Mouse (Mus musculus): ENCODE results near the gene Pmvk. TPM values are rescaled to one million over a fixed set of nuclear protein-coding genes. Genes with fewer than 3 reads are reported as not detected.

Pmvk gene
- polyA plus RNA-seq, 1 experiment = 52.1 TPM

DNA sequence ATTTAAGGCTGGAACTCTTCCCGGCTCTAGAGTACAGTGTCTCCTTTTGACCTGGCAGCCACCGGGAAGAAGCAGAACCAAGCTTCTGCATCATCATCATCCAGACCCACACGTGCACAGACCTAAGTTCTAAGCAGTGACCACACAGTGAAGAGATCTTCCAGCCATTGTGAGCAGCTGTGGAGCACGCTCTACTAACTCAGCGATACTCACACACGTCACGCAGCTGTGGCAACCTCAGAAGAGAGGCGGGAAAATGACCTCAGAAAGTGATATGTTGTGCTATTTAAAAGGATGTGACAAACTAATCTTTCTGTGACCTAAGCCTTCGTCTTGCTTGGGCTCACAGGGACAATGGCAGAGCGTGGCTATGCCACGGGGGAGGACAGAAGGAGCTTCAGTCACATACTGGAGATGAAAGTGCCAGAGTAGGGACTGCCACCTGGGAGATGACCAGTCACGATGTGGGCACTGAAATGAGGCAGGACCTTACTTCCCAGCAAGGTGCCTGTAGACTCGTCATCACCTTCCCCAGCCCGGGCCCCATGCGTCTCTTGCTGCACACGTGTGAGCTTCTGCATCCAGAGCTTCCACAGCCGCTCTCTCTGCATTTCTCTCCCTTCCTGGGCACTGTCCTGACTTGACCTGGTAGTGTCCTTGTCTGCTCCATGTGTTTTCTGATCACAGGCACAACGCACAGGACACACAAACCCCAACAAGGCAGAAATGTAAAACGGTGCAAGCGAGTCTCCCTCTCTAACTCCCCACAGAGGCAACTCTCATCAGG is 32.8 kb downstream of the Pmvk start:
- DNase-seq = no peak
- WGBS = 57% methylated on average over 20 of the region's 20 CpGs

DNA sequence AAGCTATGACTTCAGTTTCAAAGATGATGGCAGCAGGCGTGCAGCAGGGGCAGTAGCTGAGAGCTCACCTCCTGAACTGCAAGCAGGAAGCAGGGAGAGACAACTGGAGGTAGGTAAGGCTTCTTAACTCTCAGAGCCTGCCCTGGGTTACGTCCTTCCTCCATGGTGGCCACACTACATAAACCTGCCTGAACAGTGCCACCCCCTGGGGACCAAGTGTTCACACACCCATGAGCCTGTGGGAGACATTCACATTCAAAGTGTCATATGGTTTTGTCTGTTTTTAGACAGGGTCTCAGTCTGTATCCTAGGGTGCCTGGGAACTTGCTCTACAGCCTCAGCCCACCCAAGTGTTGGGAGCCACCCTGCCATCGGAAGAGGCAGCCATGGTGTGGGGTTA is 36.4 kb downstream of the Pmvk start:
- 91% methylated on average over 3 of the region's 3 CpGs for WGBS
- TF ChIP-seq POLR2A (IDR thresholded peaks at IDR 0.05; ENCODE audit: borderline replicate concordance, extremely low read depth, low read depth, low read length) (no peak), CTCF (IDR thresholded peaks at IDR 0.05; ENCODE audit: insufficient read depth, low read length) (no peak)
- no peak for DNase-seq
- H3K4me3 ChIP-seq (replicated peaks; ENCODE audit: extremely low read depth, low read depth, low read length) = no peak overlapping the region
- H3K4me1 ChIP-seq (ENCODE audit: control insufficient read depth, insufficient read depth, low read length) = no peaks in the 10 kb centered on the region

More for the DNA sequence above, 32.8 kb downstream of the Pmvk start:
- Histone ChIP-seq H3K4me1 (ENCODE audit: control insufficient read depth, insufficient read depth, low read length) (no peaks in the 10 kb centered on the region), H3K4me3 (replicated peaks; ENCODE audit: extremely low read depth, low read depth, low read length) (no peak overlapping the region)
- no peak for TF ChIP-seq CTCF (IDR thresholded peaks at IDR 0.05; ENCODE audit: insufficient read depth, low read length)
- TF ChIP-seq POLR2A (IDR thresholded peaks at IDR 0.05; ENCODE audit: borderline replicate concordance, extremely low read depth, low read depth, low read length) = no peak

DNA sequence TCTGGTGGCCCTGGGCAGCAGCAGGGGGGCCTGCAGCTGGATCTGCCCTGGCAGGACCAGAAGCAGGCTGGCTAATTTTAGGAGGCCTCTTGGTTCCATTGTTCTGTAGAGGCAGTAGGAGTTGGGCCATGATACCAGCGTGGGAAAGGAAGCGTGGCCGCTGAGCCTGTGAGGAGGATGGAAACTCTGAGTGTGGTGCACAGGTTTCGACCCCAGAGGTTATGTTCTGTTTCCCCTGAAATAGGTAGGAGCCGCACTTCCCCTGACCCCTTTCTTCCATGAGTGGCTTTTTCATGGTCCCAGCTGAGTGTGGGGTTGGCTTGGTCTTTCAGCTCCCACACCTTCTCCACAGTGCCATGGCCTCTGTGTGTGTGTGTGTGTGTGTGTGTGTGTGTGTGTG is 37.2 kb downstream of the Pmvk start:
- WGBS = 82% methylated on average over 5 of the region's 5 CpGs
- TF ChIP-seq POLR2A (IDR thresholded peaks at IDR 0.05; ENCODE audit: borderline replicate concordance, extremely low read depth, low read depth, low read length) = no peak
- TF ChIP-seq CTCF (IDR thresholded peaks at IDR 0.05; ENCODE audit: insufficient read depth, low read length) = no peak
- H3K4me1 ChIP-seq (ENCODE audit: control insufficient read depth, insufficient read depth, low read length) = no peaks in the 10 kb centered on the region
- no peak for DNase-seq
- no peak overlapping the region for H3K4me3 ChIP-seq (replicated peaks; ENCODE audit: extremely low read depth, low read depth, low read length)

DNA sequence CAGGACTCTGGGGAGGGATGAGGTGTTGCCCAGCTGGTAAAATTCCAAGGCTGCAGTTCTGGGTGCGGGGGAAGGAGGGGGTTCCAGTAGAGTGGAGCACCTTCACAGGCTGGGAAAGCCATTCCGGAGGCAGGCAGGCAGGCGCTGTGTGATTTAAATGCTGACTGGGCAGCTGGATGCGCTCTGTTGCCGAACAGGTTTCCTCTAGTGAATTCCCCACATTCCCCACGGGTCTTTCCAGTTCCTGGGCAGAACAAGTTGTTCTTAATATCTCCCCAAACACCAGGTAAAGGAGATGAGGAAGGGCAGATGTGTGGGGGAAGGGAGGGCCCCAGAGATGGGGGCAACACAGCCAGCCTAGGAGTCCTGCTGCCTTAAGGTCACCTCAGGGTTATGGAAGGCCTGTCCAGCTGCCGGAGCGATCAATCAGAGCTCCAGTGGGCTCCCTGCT is 38.4 kb downstream of the Pmvk start:
- Histone ChIP-seq H3K4me1 (ENCODE audit: control insufficient read depth, insufficient read depth, low read length) (no peaks in the 10 kb centered on the region), H3K4me3 (replicated peaks; ENCODE audit: extremely low read depth, low read depth, low read length) (no peak overlapping the region)
- 48% methylated on average over 8 of the region's 8 CpGs for WGBS
- TF ChIP-seq POLR2A (IDR thresholded peaks at IDR 0.05; ENCODE audit: borderline replicate concordance, extremely low read depth, low read depth, low read length) (no peak), CTCF (IDR thresholded peaks at IDR 0.05; ENCODE audit: insufficient read depth, low read length) (no peak)
- peak; percentile 25 for DNase-seq

DNA sequence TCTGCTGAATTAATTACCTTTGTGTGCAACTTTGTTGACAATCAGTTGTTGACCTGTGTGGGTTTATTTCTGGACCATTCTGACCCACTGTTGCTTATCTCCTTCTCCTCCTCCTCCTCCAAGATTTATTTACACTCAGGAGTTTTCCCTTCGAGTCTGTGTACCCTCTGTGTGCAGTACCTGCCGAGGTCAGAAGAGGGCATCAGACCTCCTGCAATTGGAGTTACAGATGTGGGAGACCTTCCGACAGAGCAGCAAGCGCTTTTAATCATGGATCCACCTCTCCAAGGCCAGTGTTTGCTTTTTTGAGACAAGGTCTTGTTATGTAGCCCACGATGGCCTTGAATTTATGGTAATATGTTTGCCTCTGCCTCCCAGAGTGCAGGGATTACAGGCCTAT is 40.3 kb downstream of the Pmvk start:
- no peak for DNase-seq
- 81% methylated on average over 5 of the region's 5 CpGs for WGBS
- TF ChIP-seq POLR2A (IDR thresholded peaks at IDR 0.05; ENCODE audit: borderline replicate concordance, extremely low read depth, low read depth, low read length) = no peak
- TF ChIP-seq CTCF (IDR thresholded peaks at IDR 0.05; ENCODE audit: insufficient read depth, low read length) = no peak
- no peaks in the 10 kb centered on the region for H3K4me1 ChIP-seq (ENCODE audit: control insufficient read depth, insufficient read depth, low read length)
- no peak overlapping the region for H3K4me3 ChIP-seq (replicated peaks; ENCODE audit: extremely low read depth, low read depth, low read length)

DNA sequence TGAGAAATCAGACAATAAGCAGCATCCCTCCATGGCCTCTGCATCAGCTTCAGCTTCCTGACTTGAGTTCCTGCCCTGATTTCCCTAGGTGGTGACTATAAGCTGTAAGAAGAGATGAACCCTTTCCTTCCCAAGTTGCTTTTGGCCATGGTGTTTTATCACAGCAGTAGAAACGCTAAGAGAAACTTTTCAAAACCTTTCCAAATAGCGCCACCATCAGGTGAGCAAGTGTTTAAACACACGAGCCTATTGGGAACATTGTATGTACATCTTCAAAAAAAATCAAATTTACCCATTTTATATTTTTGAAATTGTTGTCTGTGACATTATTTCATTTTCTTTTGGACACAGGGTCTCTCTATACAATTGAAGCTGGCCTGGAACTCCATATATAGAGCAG is 42.0 kb downstream of the Pmvk start:
- no peak for DNase-seq
- Histone ChIP-seq H3K4me3 (replicated peaks; ENCODE audit: extremely low read depth, low read depth, low read length) (no peak overlapping the region), H3K4me1 (ENCODE audit: control insufficient read depth, insufficient read depth, low read length) (no peaks in the 10 kb centered on the region)
- no peak for TF ChIP-seq CTCF (IDR thresholded peaks at IDR 0.05; ENCODE audit: insufficient read depth, low read length)
- TF ChIP-seq POLR2A (IDR thresholded peaks at IDR 0.05; ENCODE audit: borderline replicate concordance, extremely low read depth, low read depth, low read length) = no peak
- WGBS = 71% methylated on average over 3 of the region's 3 CpGs

DNA sequence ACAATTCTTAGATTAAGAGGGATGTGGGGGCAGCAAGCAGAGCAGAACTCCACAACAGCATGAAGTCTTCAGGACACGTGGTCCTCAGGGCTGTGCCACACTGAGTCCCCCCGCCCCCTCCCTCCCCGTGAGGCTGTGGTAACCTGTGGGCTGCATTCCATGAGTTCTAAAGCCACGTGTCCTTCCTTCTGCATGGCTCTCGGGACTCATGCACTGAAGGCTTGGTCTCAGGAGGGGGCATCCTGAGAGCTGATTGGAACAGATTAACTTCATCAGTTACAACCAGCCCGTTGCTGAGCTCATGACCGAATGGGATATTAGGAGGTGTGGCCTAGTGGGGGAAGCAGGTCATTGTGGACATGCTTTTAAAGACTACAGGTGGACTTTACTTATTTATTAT is 45.4 kb downstream of the Pmvk start:
- DNase-seq = no peak
- 38% methylated on average over 7 of the region's 7 CpGs for WGBS
- no peaks in the 10 kb centered on the region for H3K4me1 ChIP-seq (ENCODE audit: control insufficient read depth, insufficient read depth, low read length)
- TF ChIP-seq POLR2A (IDR thresholded peaks at IDR 0.05; ENCODE audit: borderline replicate concordance, extremely low read depth, low read depth, low read length) (no peak), CTCF (IDR thresholded peaks at IDR 0.05; ENCODE audit: insufficient read depth, low read length) (no peak)
- H3K4me3 ChIP-seq (replicated peaks; ENCODE audit: extremely low read depth, low read depth, low read length) = no peak overlapping the region

DNA sequence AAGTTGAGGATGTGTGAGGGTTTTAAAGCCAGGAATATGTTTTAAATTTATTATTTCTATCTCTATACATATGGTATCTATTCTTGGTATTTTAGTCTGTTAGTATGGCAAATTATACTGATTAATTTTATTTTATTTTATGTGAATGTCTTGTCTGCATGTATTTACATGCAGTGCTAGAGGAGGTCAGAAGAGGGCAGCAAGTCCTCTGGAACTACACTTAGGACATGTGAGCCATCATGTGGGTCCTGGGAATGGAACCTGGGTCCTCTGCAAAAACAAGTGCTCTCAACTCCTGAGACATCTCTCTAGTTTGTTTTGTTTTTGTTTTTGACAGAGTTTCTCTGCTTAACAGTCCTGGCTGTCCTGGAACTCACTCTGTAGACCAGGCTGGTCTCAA is 47.1 kb downstream of the Pmvk start:
- no peaks in the 10 kb centered on the region for H3K4me1 ChIP-seq (ENCODE audit: control insufficient read depth, insufficient read depth, low read length)
- TF ChIP-seq POLR2A (IDR thresholded peaks at IDR 0.05; ENCODE audit: borderline replicate concordance, extremely low read depth, low read depth, low read length) (no peak), CTCF (IDR thresholded peaks at IDR 0.05; ENCODE audit: insufficient read depth, low read length) (no peak)
- DNase-seq = no peak
- H3K4me3 ChIP-seq (replicated peaks; ENCODE audit: extremely low read depth, low read depth, low read length) = no peak overlapping the region

DNA sequence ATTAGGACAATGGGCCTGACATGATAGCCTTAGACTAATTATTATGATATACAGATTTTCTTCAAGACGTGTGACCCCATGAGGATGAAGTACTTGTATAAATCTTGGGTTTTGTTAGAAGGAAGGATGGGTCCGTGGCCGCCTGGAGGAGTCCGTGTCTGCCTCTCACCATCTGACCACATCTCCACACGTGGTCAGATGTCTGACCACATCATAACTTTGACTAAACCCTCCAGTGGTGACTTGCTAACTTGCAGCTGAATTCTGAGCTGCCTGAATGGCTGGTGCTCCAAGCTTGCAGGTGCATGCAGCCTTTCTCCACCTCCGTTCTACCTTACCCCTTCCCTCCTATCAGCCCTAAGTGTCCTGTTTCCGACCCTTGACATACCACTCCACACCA is 48.2 kb downstream of the Pmvk start:
- H3K4me1 ChIP-seq (ENCODE audit: control insufficient read depth, insufficient read depth, low read length) = no peaks in the 10 kb centered on the region
- TF ChIP-seq CTCF (IDR thresholded peaks at IDR 0.05; ENCODE audit: insufficient read depth, low read length) (no peak), POLR2A (IDR thresholded peaks at IDR 0.05; ENCODE audit: borderline replicate concordance, extremely low read depth, low read depth, low read length) (no peak)
- no peak for DNase-seq
- WGBS = 59% methylated on average over 7 of the region's 7 CpGs
- H3K4me3 ChIP-seq (replicated peaks; ENCODE audit: extremely low read depth, low read depth, low read length) = no peak overlapping the region

DNA sequence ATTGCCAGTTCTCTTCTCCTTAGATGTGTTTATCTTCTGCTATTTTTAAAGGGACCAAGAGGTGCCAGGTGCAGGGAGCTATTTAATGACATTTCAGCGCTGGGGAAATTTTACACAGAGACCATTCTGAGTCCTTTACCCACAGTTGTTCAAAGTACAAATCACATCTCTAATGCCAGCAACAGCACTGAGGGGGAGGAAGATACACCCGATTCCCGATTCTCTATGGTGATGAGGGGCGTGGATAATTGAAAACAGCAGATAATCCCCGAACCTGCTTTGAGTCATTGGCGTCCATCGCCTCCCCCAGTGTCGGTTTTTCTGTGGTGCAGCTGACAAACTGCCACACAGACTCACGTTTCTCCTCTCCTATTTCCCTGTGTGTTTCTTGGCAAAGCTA is 53.7 kb downstream of the Pmvk start:
- Histone ChIP-seq H3K4me1 (ENCODE audit: control insufficient read depth, insufficient read depth, low read length) (no peaks in the 10 kb centered on the region), H3K4me3 (replicated peaks; ENCODE audit: extremely low read depth, low read depth, low read length) (no peak overlapping the region)
- TF ChIP-seq CTCF (IDR thresholded peaks at IDR 0.05; ENCODE audit: insufficient read depth, low read length) = no peak
- 37% methylated on average over 9 of the region's 9 CpGs for WGBS
- no peak for DNase-seq

Data from lung, adult 2 months (tissue).